Mouse (Mus musculus): ENCODE results near the gene Igfbp2. TPM values are rescaled to one million over a fixed set of nuclear protein-coding genes. Genes with fewer than 3 reads are reported as not detected.

Gene Igfbp2
- polyA plus RNA-seq (2012; rRNA removed; ENCODE audit: low replicate concordance) = 12.0 and 40.9 TPM in 2 replicates

DNA sequence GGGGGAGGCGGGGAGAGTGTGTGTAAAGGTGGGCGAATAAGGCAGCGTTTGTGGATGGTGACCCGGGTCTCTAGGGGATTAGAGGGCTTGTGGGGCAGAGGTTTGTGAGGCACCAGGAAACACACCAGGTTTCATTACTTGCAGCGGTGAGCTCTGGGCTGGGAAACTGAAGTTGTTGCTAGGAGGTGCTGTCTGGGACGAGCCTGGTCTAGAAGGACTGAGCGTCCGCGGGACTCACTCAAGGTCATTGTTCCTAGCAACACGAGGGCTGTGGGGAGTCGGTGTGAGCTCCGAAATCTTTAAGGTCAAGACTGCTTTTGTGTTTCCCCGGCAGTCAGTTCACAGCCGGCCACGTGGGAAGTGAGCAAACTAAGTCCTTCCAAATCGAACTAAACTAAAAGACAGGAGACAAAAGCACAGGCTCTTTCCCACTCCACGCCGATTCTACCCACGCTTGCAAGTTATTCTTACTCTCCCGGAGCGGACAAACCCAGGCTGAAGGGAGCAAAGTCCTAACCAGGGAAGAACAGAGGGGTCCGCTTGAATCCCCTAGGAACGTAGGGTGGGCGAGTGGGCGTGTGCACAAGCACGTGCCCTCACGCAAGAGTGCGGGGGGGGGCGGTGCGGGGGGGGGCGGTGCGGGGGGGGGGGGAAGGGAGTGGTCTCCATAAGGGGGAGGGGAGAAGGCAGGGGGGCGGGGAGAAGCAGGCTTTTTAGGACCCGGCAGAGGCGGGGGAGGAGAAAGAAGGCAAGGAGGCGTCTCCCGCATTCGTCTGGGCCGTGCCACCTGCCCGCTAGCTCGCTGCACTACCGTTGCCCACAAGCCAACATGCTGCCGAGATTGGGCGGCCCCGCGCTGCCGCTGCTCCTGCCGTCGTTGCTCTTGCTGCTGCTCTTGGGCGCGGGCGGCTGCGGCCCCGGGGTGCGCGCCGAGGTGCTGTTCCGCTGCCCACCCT is at the start of gene Igfbp2:
Igfbp2 (plus strand) TSS at position 753 of the 956 bp plus-strand sequence.

DNA sequence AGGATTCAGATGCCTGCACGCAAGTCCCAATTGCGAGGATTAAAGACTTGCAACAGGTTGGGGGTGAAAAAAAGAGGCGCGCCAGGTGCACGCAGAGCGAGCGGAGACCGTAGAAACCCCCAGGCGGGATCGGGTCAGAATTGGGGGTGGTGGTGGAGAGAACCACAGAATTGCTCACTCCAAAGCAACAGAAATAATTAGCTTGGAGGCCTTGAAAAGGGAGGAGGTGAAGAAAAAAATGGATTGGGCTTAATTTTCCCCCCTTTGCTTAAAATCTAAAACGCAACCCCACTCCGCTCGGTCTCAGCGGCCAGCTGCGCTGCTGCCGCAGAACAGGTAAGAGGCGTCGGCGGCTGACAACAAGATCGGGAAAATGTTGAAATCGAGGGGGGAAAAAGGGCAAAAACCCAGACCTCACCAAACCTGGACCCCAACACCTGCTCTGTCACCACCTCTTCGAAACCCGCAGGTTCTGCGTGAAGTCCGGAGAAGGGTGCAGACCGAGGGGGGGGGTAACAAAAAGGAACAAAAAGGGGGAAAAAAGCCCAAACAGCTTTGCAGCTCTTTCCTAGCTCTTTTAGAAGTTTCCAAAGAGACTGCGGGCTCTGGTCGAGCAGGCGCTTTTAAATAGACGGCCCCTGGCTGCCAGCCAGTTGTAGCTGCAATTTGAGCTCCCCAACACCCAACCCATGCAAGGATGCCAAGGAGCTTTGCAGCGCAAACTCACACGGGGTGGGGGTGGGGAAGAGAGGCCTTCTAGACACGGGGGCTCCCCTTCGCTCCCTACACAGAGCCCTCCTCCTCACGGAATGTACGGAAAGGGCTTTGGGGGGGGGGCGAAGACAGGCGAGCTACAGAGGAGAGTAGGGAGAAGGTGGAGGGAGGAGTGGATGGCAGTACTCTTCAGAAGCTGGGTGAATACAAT is 50.2 kb downstream of the Igfbp2 start, which contains the start of gene Igfbp5:
Igfbp5 (minus strand) TSS at position 598 of the 925 bp plus-strand sequence.

Other genes with a start within 250 kb of the Igfbp2 start
- 23.0 and 28.5 TPM in 2 replicates for gene Smarcal1, start 241.3 kb upstream of the Igfbp2 start, polyA plus RNA-seq (2012; rRNA removed; ENCODE audit: low replicate concordance)
- not detected in 2 replicates for gene Ankar, start 123.9 kb upstream of the Igfbp2 start, polyA plus RNA-seq (2012; rRNA removed; ENCODE audit: low replicate concordance)
- 498 and 569 TPM in 2 replicates for gene Rpl37a, start 113.2 kb upstream of the Igfbp2 start, polyA plus RNA-seq (2012; rRNA removed; ENCODE audit: low replicate concordance)
- gene Igfbp5, start 50.4 kb downstream of the Igfbp2 start, polyA plus RNA-seq (2012; rRNA removed; ENCODE audit: low replicate concordance) = 153 and 229 TPM in 2 replicates
- gene Tnp1, start 191.4 kb downstream of the Igfbp2 start, polyA plus RNA-seq (2012; rRNA removed; ENCODE audit: low replicate concordance) = not detected in 2 replicates